Mouse (Mus musculus): ENCODE results near the gene Nf1. TPM values are rescaled to one million over a fixed set of nuclear protein-coding genes. Genes with fewer than 3 reads are reported as not detected.
A peak's percentile ranks its signal among the peaks of the same experiment; 100 is the strongest.

Gene Nf1
- polyA plus RNA-seq, 1 experiment from 2014 or later = 10.4 TPM

DNA sequence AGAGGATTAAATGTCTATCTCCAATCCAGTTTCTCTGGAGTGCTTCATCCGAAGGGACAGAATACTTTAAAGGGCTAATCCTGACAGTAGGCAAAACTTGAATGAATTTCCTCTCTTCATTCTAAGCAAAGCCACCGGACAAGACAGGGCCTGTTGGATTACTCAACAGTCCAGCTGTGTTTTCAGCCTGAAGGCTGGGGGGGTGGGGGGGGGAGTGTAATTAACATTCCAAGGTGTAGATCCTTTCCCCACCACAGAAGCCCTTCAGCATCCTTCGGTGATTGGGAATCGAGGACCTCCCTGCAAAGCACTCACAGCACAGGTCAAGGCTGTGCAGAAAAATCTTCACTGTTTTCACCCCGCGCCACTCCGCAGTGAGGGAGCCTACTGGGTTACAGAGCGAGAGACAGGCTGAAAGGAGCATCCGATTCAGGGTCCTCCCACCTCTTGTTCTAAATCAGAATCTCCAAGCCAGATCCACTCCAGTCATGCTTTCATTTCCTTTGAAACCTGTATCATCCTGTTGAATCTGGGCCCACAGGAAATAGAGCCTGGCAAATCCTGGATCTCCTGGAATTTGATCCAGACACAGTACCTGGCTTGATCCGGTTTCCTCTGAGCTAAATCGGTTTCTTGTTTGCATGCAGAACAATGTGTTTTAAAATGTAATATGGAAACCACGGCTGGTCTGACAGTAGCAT is 15.4 kb upstream of the Nf1 start:
- Histone ChIP-seq H3K36me3 (ENCODE audit: control insufficient read depth, insufficient read depth, low read length) (no peaks in the 10 kb centered on the region), H3K27me3 (ENCODE audit: control insufficient read depth, insufficient read depth, low read length) (no peaks in the 10 kb centered on the region), H3K4me3 (ENCODE audit: low read depth, low read length) (no peak overlapping the region), H3K4me2 (no peak overlapping the region), H3K9me3 (ENCODE audit: control insufficient read depth, low read length) (no peaks in the 10 kb centered on the region), H3K4me1 (ENCODE audit: control insufficient read depth, insufficient read depth, low read length) (no peaks in the 10 kb centered on the region), H3K9ac (ENCODE audit: low read length) (no peak overlapping the region), H3K27ac (ENCODE audit: low read depth, low read length) (no peak overlapping the region)
- DNase-seq (ENCODE audit: low spot score, missing footprints) (no peak), ATAC-seq (ENCODE audit: low FRiP score) (no peak)
- 73% methylated on average over 12 of the region's 12 CpGs for WGBS

DNA sequence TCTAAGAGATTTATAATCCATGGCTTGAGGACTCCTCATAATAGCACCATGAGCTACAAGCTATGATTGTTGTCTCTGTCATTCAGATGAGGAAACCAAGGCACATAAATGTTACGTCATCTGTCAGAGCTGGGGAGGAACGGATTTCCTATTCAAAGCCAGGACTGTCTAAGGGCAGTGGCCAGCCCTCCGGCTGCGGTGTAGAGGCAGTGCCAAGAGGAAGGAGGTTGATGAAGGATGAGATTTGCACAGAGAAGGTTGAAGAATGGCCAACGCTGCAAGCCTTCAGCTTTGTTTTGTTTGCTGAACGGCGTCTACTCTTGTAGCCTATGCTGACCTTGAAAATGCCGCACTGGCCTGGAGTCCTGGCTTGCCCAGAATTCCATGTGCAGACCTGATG is 13.8 kb upstream of the Nf1 start:
- Histone ChIP-seq H3K36me3 (ENCODE audit: control insufficient read depth, insufficient read depth, low read length) (no peaks in the 10 kb centered on the region), H3K4me3 (ENCODE audit: low read depth, low read length) (no peak overlapping the region), H3K27me3 (ENCODE audit: control insufficient read depth, insufficient read depth, low read length) (no peaks in the 10 kb centered on the region), H3K27ac (ENCODE audit: low read depth, low read length) (no peak overlapping the region), H3K9ac (ENCODE audit: low read length) (no peak overlapping the region), H3K4me2 (no peak overlapping the region), H3K9me3 (ENCODE audit: control insufficient read depth, low read length) (no peaks in the 10 kb centered on the region), H3K4me1 (ENCODE audit: control insufficient read depth, insufficient read depth, low read length) (no peaks in the 10 kb centered on the region)
- DNase-seq (ENCODE audit: low spot score, missing footprints) = no peak
- 93% methylated on average over 8 of the region's 8 CpGs for WGBS
- ATAC-seq (ENCODE audit: low FRiP score) = no peak

DNA sequence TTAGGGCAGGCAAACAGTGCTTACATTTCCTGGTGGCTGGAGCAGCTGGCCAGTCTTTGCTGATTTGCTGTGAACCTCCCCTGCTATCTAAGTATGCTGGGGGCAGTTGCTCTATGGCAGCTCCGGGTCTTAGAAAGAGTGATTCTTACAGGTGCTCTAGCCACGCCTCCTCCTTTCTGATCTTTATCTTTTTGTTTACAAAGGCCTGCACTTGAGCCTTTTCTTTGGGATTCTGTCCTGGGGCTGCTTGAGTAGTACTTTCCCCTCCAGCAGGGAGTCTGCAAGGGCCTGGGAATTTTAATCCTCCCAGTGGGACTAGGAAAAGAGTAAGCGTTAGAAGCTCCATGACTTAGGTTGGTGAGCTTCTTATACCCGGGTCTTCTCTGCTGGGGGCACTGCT is 12.4 kb upstream of the Nf1 start:
- 15% methylated on average over 4 of the region's 4 CpGs for WGBS
- no peak overlapping the region for H3K27ac ChIP-seq (ENCODE audit: low read depth, low read length)
- DNase-seq (ENCODE audit: low spot score, missing footprints) (no peak), ATAC-seq (ENCODE audit: low FRiP score) (no peak)
- H3K9ac ChIP-seq (ENCODE audit: low read length) = no peak overlapping the region
- no peaks in the 10 kb centered on the region for H3K36me3 ChIP-seq (ENCODE audit: control insufficient read depth, insufficient read depth, low read length)
- no peak overlapping the region for H3K4me3 ChIP-seq (ENCODE audit: low read depth, low read length)
- H3K4me2 ChIP-seq = no peak overlapping the region
- no peaks in the 10 kb centered on the region for H3K4me1 ChIP-seq (ENCODE audit: control insufficient read depth, insufficient read depth, low read length)
- no peaks in the 10 kb centered on the region for H3K9me3 ChIP-seq (ENCODE audit: control insufficient read depth, low read length)
- H3K27me3 ChIP-seq (ENCODE audit: control insufficient read depth, insufficient read depth, low read length) = no peaks in the 10 kb centered on the region

DNA sequence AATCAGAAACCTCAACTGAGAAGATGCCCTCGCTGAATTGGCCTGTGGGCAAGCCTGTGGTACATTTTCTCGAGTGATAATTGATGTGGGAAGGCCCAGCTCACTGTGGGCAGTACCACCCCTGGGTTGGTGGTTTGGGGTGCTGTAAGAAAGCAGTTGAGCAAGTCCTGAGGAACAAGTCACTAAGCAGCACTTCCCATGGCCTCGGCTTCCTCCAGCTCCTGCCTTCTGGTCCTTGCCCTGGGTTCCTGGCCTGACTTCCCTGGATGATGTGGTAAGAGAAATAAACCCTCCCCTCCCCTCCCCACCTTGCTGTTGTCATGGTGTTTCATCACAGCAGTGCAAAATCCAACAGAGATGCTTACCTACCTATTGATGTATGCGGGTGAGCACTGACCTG is 11.4 kb upstream of the Nf1 start:
- ATAC-seq (ENCODE audit: low FRiP score) (no peak), DNase-seq (ENCODE audit: low spot score, missing footprints) (no peak)
- no peaks in the 10 kb centered on the region for H3K4me1 ChIP-seq (ENCODE audit: control insufficient read depth, insufficient read depth, low read length)
- no peak overlapping the region for H3K4me3 ChIP-seq (ENCODE audit: low read depth, low read length)
- no peaks in the 10 kb centered on the region for H3K9me3 ChIP-seq (ENCODE audit: control insufficient read depth, low read length)
- H3K27me3 ChIP-seq (ENCODE audit: control insufficient read depth, insufficient read depth, low read length) = no peaks in the 10 kb centered on the region
- H3K4me2 ChIP-seq = no peak overlapping the region
- H3K9ac ChIP-seq (ENCODE audit: low read length) = no peak overlapping the region
- H3K27ac ChIP-seq (ENCODE audit: low read depth, low read length) = no peak overlapping the region
- WGBS = 93% methylated on average over 4 of the region's 4 CpGs
- H3K36me3 ChIP-seq (ENCODE audit: control insufficient read depth, insufficient read depth, low read length) = no peaks in the 10 kb centered on the region

DNA sequence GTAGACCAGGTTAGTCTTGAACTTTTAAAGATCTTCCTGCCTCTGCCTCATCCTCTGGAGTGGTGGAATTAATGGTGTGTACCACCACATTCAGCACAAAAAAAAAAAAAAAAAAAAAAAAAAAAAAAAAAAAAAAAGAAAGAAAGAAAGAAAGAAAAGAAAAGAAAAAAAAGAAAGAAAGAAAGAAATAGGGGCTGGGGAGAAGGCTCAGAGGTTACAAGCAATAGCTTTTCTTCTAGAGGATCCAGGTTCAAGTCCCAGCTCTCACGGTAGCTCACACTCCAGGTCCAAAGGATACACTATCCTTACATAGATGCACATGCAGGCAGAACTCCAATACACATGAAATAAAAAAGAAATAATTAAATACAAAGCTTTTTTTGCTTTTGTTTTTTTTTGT is 9.9 kb upstream of the Nf1 start:
- Histone ChIP-seq H3K9ac (ENCODE audit: low read length) (no peak overlapping the region), H3K4me3 (ENCODE audit: low read depth, low read length) (no peak overlapping the region), H3K4me2 (no peak overlapping the region), H3K27me3 (ENCODE audit: control insufficient read depth, insufficient read depth, low read length) (no peaks in the 10 kb centered on the region), H3K27ac (ENCODE audit: low read depth, low read length) (no peak overlapping the region), H3K36me3 (ENCODE audit: control insufficient read depth, insufficient read depth, low read length) (no peaks in the 10 kb centered on the region), H3K4me1 (ENCODE audit: control insufficient read depth, insufficient read depth, low read length) (no peaks in the 10 kb centered on the region), H3K9me3 (ENCODE audit: control insufficient read depth, low read length) (no peaks in the 10 kb centered on the region)
- ATAC-seq (ENCODE audit: low FRiP score) (no peak), DNase-seq (ENCODE audit: low spot score, missing footprints) (no peak)
- 96% methylated on average over 1 of the region's 1 CpGs for WGBS

DNA sequence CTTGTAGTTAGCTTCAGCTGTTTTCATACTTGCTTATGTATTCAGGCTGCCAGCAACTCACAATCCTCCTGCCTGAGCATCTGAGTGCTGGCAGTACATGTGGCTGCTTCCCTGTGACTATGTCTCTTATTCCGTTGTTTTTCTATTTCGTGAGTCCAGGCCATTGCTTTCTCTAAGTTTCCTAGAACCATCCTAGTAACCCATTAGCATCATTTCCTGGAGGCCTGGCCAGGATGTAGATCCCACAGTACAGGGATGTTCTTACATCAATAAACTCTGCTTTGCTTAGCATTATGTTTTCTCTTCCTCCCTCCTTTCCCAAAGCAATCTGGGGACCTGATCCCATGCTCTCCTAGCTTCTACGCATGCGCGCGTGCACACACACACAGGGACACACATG is 4.4 kb upstream of the Nf1 start:
- 96% methylated on average over 6 of the region's 6 CpGs for WGBS
- no peak for ATAC-seq (ENCODE audit: low FRiP score)
- H3K9ac ChIP-seq (ENCODE audit: low read length) = no peak overlapping the region

DNA sequence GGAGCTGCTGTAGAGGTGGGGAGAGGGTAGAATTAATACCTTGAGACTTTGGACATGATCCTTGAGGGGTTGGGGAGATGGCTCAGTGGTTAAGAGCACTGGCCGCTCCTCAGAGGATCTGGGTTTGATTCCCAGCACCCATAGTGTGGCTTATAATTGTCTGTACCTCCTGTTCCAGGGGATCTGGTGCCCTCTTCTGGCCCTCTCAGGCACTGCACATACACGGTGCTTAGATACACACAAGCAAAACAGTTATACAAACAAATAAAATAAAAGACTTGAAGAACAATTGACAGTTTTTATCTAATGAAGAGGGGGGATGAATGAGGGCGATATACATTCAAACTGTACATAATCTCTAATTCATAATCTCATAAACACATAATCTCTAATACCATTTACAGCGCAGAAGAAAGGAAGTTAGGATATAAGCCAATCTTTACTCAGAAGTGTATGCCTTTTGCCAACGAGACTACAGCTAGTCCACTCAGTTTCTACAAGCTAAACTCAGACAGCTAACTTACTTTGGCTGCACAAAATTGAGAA is 2.7 kb upstream of the Nf1 start:
- no peak for ATAC-seq (ENCODE audit: low FRiP score)
- peaks cover 2% of the 10 kb centered on the region; the same call in 1 of the 2 replicates for H3K9me3 ChIP-seq (ENCODE audit: control insufficient read depth, low read length)
- 88% methylated on average over 5 of the region's 5 CpGs for WGBS

More for the DNA sequence above, 4.4 kb upstream of the Nf1 start:
- H3K4me3 ChIP-seq (ENCODE audit: low read depth, low read length) = no peak overlapping the region
- H3K36me3 ChIP-seq (ENCODE audit: control insufficient read depth, insufficient read depth, low read length) = no peaks in the 10 kb centered on the region
- DNase-seq (ENCODE audit: low spot score, missing footprints) = no peak
- H3K27ac ChIP-seq (ENCODE audit: low read depth, low read length) = no peak overlapping the region
- H3K4me1 ChIP-seq (ENCODE audit: control insufficient read depth, insufficient read depth, low read length) = no peaks in the 10 kb centered on the region
- no peaks in the 10 kb centered on the region; the same call in 1 of the 2 replicates for H3K27me3 ChIP-seq (ENCODE audit: control insufficient read depth, insufficient read depth, low read length)
- H3K9me3 ChIP-seq (ENCODE audit: control insufficient read depth, low read length) = peaks cover 2% of the 10 kb centered on the region; the same call in 1 of the 2 replicates
- H3K4me2 ChIP-seq = no peak overlapping the region

DNA sequence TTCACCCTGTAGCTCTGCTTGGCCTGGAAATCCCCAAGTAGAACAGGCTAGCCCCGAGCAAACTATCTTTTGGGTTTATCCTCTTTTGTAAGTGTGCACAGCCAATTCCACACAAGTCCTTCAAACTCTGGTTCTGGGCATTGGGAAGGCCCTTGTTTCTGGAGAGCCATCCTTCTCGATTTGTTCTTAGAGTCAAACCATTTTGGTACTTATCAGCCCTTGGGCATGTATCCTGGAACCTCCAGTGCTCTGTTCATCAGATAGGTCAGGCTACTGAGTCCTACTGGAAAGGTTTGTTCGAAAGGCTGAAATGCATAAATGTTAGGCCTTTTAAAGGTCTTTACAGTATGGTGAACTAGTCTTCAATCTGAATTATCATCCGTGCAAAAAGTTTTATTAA is 872 bp upstream of the Nf1 start:
- 58% methylated on average over 4 of the region's 4 CpGs for WGBS
- peak overlapping the region; percentile 80 for H3K4me2 ChIP-seq
- no peaks in the 10 kb centered on the region; the same call in 1 of the 2 replicates for H3K27me3 ChIP-seq (ENCODE audit: control insufficient read depth, insufficient read depth, low read length)
- no peaks in the 10 kb centered on the region for H3K36me3 ChIP-seq (ENCODE audit: control insufficient read depth, insufficient read depth, low read length)
- ATAC-seq (ENCODE audit: low FRiP score) (no peak), DNase-seq (ENCODE audit: low spot score, missing footprints) (peak; percentile 90)
- H3K9ac ChIP-seq (ENCODE audit: low read length) = peak overlapping the region; percentile 91
- peaks cover 9% of the 10 kb centered on the region for H3K4me1 ChIP-seq (ENCODE audit: control insufficient read depth, insufficient read depth, low read length)
- no peak overlapping the region for H3K27ac ChIP-seq (ENCODE audit: low read depth, low read length)
- H3K9me3 ChIP-seq (ENCODE audit: control insufficient read depth, low read length) = peaks cover 2% of the 10 kb centered on the region; the same call in 1 of the 2 replicates
- H3K4me3 ChIP-seq (ENCODE audit: low read depth, low read length) = peak overlapping the region; percentile 89

More for the DNA sequence above, 2.7 kb upstream of the Nf1 start:
- Histone ChIP-seq H3K4me3 (ENCODE audit: low read depth, low read length) (no peak overlapping the region), H3K4me1 (ENCODE audit: control insufficient read depth, insufficient read depth, low read length) (peaks cover 9% of the 10 kb centered on the region), H3K4me2 (no peak overlapping the region), H3K27me3 (ENCODE audit: control insufficient read depth, insufficient read depth, low read length) (no peaks in the 10 kb centered on the region; the same call in 1 of the 2 replicates), H3K36me3 (ENCODE audit: control insufficient read depth, insufficient read depth, low read length) (no peaks in the 10 kb centered on the region), H3K27ac (ENCODE audit: low read depth, low read length) (no peak overlapping the region), H3K9ac (ENCODE audit: low read length) (no peak overlapping the region)
- DNase-seq (ENCODE audit: low spot score, missing footprints) = no peak
